Mouse (Mus musculus): ENCODE results near the gene Nubp2. TPM values are rescaled to one million over a fixed set of nuclear protein-coding genes. Genes with fewer than 3 reads are reported as not detected.

The Nubp2 gene
- total and polyA plus RNA-seq, 2 experiments = 16.2 to 30.2 TPM

DNA sequence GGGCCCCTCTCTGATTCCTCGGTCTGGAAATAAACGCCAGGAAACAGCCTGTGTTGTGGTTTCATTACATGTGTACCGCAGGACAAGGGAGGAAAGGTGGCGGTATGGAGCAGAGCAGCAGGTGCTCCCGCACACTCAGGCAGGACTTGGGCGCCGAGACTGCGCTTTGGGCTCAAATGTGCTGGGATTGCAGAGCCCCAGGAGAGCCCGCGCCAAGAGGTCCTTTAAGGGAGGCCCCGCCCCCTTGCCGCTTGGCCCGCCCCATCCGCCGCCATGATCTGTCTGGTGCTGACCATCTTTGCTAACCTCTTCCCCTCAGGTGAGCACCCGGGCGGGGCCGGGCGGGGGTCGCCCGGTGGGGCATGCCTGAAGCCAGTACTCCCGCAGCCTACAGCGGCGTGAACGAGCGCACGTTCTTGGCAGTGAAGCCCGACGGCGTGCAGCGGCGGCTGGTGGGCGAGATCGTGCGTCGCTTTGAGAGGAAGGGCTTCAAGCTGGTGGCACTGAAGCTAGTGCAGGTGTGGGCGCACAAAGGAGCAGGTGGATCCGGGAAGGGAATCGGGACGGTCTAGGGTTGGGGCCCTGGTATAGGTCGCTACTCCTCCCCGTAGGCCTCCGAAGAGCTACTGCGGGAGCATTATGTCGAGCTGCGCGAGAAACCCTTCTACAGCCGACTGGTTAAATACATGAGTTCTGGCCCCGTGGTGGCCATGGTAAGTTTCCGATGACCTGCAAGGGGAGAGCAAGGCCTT, 10.3 kb upstream of the Nubp2 start, which contains the start of gene Nme3:
TSS of gene Nme3 (plus strand) at position 260 of the 752 bp plus-strand sequence.
- H3K27ac ChIP-seq (replicated peaks; ENCODE audit: insufficient read depth, low read depth, low read length) = peak within 1 kb of the TSS; percentile 73
- peak within 1 kb of the TSS; percentile 90 for H3K9ac ChIP-seq (ENCODE audit: low read depth, low read length)
- H3K4me1 ChIP-seq (ENCODE audit: control insufficient read depth, insufficient read depth, low read length) = peaks cover 20% of the 10 kb centered on the region
- H3K4me3 ChIP-seq (ENCODE audit: insufficient read depth, low read depth, low read length) = peak within 1 kb of the TSS; percentile 74
- no peaks in the 10 kb centered on the region for H3K27me3 ChIP-seq (ENCODE audit: control insufficient read depth, insufficient read depth, low read length)
- H3K36me3 ChIP-seq (ENCODE audit: control insufficient read depth, insufficient read depth, low read length) = peaks cover 7% of the 10 kb centered on the region; the same call in 1 of the 2 replicates
- under 1% methylated on average over 50 of the region's 50 CpGs for WGBS
- TF ChIP-seq CTCF (IDR thresholded peaks at IDR 0.05; ENCODE audit: low read depth, low read length) = 0 out of 2 replicates have a peak, but pooled peaks have one; percentile 9
- TF ChIP-seq POLR2A (IDR thresholded peaks at IDR 0.05; ENCODE audit: extremely low read depth, insufficient read depth, low read length) = peak; percentile 51; the same call in 1 of the 2 replicates
- H3K79me2 ChIP-seq (ENCODE audit: control insufficient read depth, insufficient read depth, low read length) = peaks cover 14% of the 10 kb centered on the region; the same call in 1 of the 2 replicates
- peak; percentile 70 for DNase-seq (ENCODE audit: extremely low read depth, low read depth, low spot score)

DNA sequence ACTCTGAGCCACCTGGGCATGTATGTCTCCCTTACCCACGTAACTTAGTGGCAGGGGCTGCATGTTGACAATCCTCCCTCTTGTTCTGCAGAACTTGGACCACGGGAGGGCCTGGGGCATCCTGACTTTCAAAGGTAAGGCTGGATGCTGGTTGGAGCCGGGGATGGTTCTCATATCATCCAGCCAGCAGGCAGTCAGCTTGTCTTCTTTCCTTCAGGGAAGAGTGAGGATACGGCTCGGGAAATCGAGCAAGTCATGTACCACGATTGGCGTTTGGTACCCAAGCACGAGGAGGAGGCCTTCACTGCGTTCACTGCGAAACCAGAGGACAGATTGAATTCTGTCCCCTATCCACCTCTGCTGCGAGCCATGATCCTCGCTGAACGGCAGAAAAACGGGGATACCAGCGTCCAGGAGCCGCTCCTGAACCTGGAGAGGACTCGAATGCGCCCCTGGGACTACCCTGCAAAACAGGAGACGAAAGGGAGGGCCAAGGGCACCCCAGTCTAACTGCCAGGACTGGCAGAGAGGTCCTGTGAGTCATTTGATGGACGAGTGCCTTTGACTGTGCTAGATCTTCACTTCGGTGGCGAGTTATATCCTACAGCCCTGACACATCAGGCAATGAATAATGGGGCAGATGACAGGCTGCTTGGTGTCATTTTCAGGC, 9.6 kb upstream of the Nubp2 start:
- 5% methylated on average over 23 of the region's 23 CpGs for WGBS
- Histone ChIP-seq H3K36me3 (ENCODE audit: control insufficient read depth, insufficient read depth, low read length) (peaks cover 7% of the 10 kb centered on the region; the same call in 1 of the 2 replicates), H3K27me3 (ENCODE audit: control insufficient read depth, insufficient read depth, low read length) (no peaks in the 10 kb centered on the region), H3K4me3 (ENCODE audit: insufficient read depth, low read depth, low read length) (peak overlapping the region; percentile 74), H3K4me1 (ENCODE audit: control insufficient read depth, insufficient read depth, low read length) (peaks cover 20% of the 10 kb centered on the region), H3K27ac (replicated peaks; ENCODE audit: insufficient read depth, low read depth, low read length) (peak overlapping the region; percentile 73), H3K9ac (ENCODE audit: low read depth, low read length) (peak overlapping the region; percentile 90), H3K79me2 (ENCODE audit: control insufficient read depth, insufficient read depth, low read length) (peaks cover 15% of the 10 kb centered on the region; the same call in 1 of the 2 replicates)
- no peak for TF ChIP-seq POLR2A (IDR thresholded peaks at IDR 0.05; ENCODE audit: extremely low read depth, insufficient read depth, low read length)
- no peak for TF ChIP-seq CTCF (IDR thresholded peaks at IDR 0.05; ENCODE audit: low read depth, low read length)
- no peak for DNase-seq (ENCODE audit: extremely low read depth, low read depth, low spot score)

DNA sequence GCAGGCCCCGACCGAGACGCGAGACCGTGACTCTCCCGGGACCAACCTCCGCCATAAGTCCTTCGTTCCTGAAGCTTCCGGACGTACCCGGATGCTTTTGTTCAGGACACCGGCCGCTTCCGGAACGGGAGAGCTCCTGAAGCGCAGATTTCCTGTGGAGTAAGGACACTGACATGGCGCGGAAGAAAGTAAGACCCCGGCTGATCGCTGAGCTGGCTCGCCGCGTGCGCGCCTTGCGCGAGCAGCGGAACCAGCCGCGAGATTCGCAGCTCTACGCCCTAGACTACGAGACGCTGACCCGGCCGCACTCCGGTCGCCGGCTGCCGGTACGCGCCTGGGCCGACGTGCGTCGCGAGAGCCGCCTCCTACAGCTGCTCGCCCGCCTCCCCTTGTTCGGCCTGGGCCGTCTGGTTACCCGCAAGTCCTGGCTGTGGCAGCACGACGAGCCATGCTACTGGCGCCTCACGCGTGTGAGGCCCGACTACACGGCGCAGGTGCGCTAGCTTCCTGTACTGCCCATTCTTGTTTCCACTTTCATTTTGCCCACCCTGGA, 8.9 kb upstream of the Nubp2 start, which contains the start of the genes Eme2 and Mrps34:
TSS of gene Eme2 (minus strand) at position 93 of the 553 bp plus-strand sequence.
TSS of gene Mrps34 (plus strand) at position 122 of the 553 bp plus-strand sequence.
- WGBS = under 1% methylated on average over 62 of the region's 62 CpGs

DNA sequence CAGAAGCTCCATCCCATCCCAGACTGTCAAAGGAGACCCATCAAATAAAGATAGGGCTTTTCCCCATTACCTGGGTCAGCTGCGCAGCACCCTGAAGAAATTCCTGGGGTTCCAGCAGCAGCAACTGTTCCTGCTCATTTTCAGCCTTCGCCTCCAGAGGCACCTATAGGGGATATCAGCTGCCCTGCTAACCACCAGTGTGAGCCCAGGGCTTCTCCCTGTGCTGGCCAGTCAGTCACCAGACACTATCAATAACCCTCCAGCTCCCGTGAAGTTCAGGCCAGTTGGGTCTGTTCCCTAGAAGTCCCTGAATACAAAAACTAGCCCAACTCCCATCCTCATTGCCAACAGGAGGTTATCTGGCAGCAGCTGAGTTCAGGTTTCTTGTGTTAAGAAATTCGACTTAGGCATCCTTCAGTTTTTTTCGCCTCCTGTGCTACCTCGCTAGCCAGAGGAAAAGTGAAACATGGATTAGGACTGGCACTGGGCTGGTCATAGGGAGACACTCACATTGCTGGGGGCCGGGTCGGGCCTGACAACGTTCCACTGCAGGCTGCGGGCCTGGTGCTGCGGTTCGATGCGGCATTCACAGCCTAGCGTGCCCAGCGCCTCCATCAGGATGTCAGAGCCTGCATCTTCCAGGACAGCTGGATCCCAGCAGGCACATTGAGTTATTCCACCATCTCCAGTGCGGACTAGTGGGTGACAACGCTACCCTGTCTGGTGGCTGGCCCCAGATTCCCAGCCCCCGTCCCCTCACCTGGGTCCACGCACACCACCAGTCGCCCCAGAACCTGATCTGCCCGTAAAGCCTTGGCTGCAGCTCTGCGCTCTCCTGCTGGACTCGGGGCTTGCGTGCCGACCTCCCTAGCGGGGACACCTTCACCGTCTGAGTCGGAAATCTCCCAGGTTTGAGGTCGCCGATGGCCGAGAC, 8.2 kb upstream of the Nubp2 start:
- Histone ChIP-seq H3K27ac (replicated peaks; ENCODE audit: insufficient read depth, low read depth, low read length) (peak overlapping the region; percentile 59), H3K9ac (ENCODE audit: low read depth, low read length) (peak overlapping the region; percentile 84), H3K4me3 (ENCODE audit: insufficient read depth, low read depth, low read length) (peak overlapping the region; percentile 74), H3K79me2 (ENCODE audit: control insufficient read depth, insufficient read depth, low read length) (peaks cover 17% of the 10 kb centered on the region; the same call in 1 of the 2 replicates), H3K4me1 (ENCODE audit: control insufficient read depth, insufficient read depth, low read length) (peaks cover 20% of the 10 kb centered on the region), H3K36me3 (ENCODE audit: control insufficient read depth, insufficient read depth, low read length) (peaks cover 3% of the 10 kb centered on the region; the same call in 1 of the 2 replicates), H3K27me3 (ENCODE audit: control insufficient read depth, insufficient read depth, low read length) (no peaks in the 10 kb centered on the region)
- no peak for DNase-seq (ENCODE audit: extremely low read depth, low read depth, low spot score)
- 7% methylated on average over 31 of the region's 31 CpGs for WGBS
- TF ChIP-seq CTCF (IDR thresholded peaks at IDR 0.05; ENCODE audit: low read depth, low read length) = no peak
- TF ChIP-seq POLR2A (IDR thresholded peaks at IDR 0.05; ENCODE audit: extremely low read depth, insufficient read depth, low read length) = no peak

More for the DNA sequence above, 8.9 kb upstream of the Nubp2 start, which contains the start of the genes Eme2 and Mrps34:
- Histone ChIP-seq H3K27ac (replicated peaks; ENCODE audit: insufficient read depth, low read depth, low read length) (peak within 1 kb of the TSS; percentile 73), H3K4me3 (ENCODE audit: insufficient read depth, low read depth, low read length) (peak within 1 kb of the TSS; percentile 74), H3K4me1 (ENCODE audit: control insufficient read depth, insufficient read depth, low read length) (peaks cover 20% of the 10 kb centered on the region), H3K79me2 (ENCODE audit: control insufficient read depth, insufficient read depth, low read length) (peaks cover 17% of the 10 kb centered on the region; the same call in 1 of the 2 replicates), H3K36me3 (ENCODE audit: control insufficient read depth, insufficient read depth, low read length) (peaks cover 4% of the 10 kb centered on the region; the same call in 1 of the 2 replicates), H3K9ac (ENCODE audit: low read depth, low read length) (peak within 1 kb of the TSS; percentile 90), H3K27me3 (ENCODE audit: control insufficient read depth, insufficient read depth, low read length) (no peaks in the 10 kb centered on the region)
- peak; percentile 84 for DNase-seq (ENCODE audit: extremely low read depth, low read depth, low spot score)
- TF ChIP-seq POLR2A (IDR thresholded peaks at IDR 0.05; ENCODE audit: extremely low read depth, insufficient read depth, low read length) (peak; percentile 65; the same call in 1 of the 2 replicates), CTCF (IDR thresholded peaks at IDR 0.05; ENCODE audit: low read depth, low read length) (no peak)
